Mouse (Mus musculus): Measurements from ENCODE around the gene Sod3.

DNA sequence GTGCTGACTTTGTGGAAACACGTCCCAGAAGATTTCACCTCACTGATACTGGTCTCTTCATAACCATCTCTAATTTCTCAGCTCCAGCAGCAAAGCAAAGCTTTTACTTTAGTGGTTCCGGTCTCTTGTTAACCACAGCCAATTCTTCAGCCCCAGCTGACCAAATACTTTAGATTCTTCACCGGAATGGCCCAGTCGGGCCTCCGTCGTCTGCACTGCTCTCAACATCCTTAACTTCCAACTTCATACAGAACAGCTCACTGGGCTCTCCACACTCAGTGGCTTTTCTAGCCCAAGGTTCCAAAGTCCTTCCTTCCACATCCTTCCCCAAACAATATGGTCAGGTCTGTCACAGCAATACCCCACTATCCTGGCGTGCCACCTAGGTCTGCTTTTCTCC lies 46.7 kb upstream of the Sod3 start:
- TF ChIP-seq CTCF (IDR thresholded peaks at IDR 0.05; ENCODE audit: control insufficient read depth, insufficient read depth, insufficient replicate concordance, low read depth, low read length) = no peak
- no peak for TF ChIP-seq POLR2A (IDR thresholded peaks at IDR 0.05; ENCODE audit: control insufficient read depth, low read depth, low read length)
